Mouse (Mus musculus): ENCODE data around the gene Uqcrc2. TPM values are rescaled to one million over a fixed set of nuclear protein-coding genes. Genes with fewer than 3 reads are reported as not detected.
A peak's percentile ranks its signal among the peaks of the same experiment; 100 is the strongest.

Uqcrc2 gene
- 244 and 260 TPM in 2 replicates for polyA plus RNA-seq (2015; fragmentation: Nextera tagmentation; extraction: Ambion mirVana)

- under 1% methylated on average over 45 of the region's 45 CpGs for WGBS
- ATAC-seq = peak; percentile 99
- Histone ChIP-seq H3K36me3 (ENCODE audit: control insufficient read depth, insufficient read depth, low read length) (peaks cover 6% of the 10 kb centered on the region), H3K27me3 (replicated peaks; ENCODE audit: control insufficient read depth, insufficient read depth, low read length) (no peaks in the 10 kb centered on the region), H3K9me3 (ENCODE audit: control insufficient read depth, low read length) (no peaks in the 10 kb centered on the region), H3K4me2 (ENCODE audit: low read length) (peak within 1 kb of the TSS; percentile 88), H3K9ac (ENCODE audit: low read depth, low read length) (peak within 1 kb of the TSS; percentile 99), H3K27ac (ENCODE audit: low read depth, low read length) (peak within 1 kb of the TSS; percentile 93), H3K4me1 (ENCODE audit: control insufficient read depth, insufficient read depth, low read depth, low read length) (peaks cover 13% of the 10 kb centered on the region), H3K4me3 (ENCODE audit: low read length) (peak within 1 kb of the TSS; percentile 99)
These were observed at the start of gene Uqcrc2 for GRCm38 (mm10) chr7:120634711-120635361. Uqcrc2 (plus strand) TSS chr7:120635176.

GRCm38 (mm10) chr7:120597203-120597743 lies 37.7 kb upstream of the Uqcrc2 start:
- 81% methylated on average over 4 of the region's 4 CpGs for WGBS
- H3K4me2 ChIP-seq (ENCODE audit: low read length) = peak overlapping the region; percentile 77
- H3K9me3 ChIP-seq (ENCODE audit: control insufficient read depth, low read length) = no peaks in the 10 kb centered on the region
- peak overlapping the region; percentile 61 for H3K27ac ChIP-seq (ENCODE audit: low read depth, low read length)
- peak overlapping the region; percentile 47 for H3K4me3 ChIP-seq (ENCODE audit: low read length)
- H3K4me1 ChIP-seq (ENCODE audit: control insufficient read depth, insufficient read depth, low read depth, low read length) = no peaks in the 10 kb centered on the region; the same call in 1 of the 2 replicates
- ATAC-seq = peak; percentile 61
- H3K36me3 ChIP-seq (ENCODE audit: control insufficient read depth, insufficient read depth, low read length) = no peaks in the 10 kb centered on the region
- peak overlapping the region; percentile 76 for H3K9ac ChIP-seq (ENCODE audit: low read depth, low read length)
- no peaks in the 10 kb centered on the region for H3K27me3 ChIP-seq (replicated peaks; ENCODE audit: control insufficient read depth, insufficient read depth, low read length)

- Histone ChIP-seq H3K27me3 (replicated peaks; ENCODE audit: control insufficient read depth, insufficient read depth, low read length) (no peaks in the 10 kb centered on the region), H3K4me2 (ENCODE audit: low read length) (peak overlapping the region; percentile 77), H3K36me3 (ENCODE audit: control insufficient read depth, insufficient read depth, low read length) (no peaks in the 10 kb centered on the region), H3K9me3 (ENCODE audit: control insufficient read depth, low read length) (no peaks in the 10 kb centered on the region), H3K27ac (ENCODE audit: low read depth, low read length) (peak overlapping the region; percentile 61), H3K4me3 (ENCODE audit: low read length) (peak overlapping the region; percentile 47), H3K4me1 (ENCODE audit: control insufficient read depth, insufficient read depth, low read depth, low read length) (no peaks in the 10 kb centered on the region; the same call in 1 of the 2 replicates), H3K9ac (ENCODE audit: low read depth, low read length) (peak overlapping the region; percentile 76)
- peak; percentile 89 for ATAC-seq
- WGBS = 6% methylated on average over 40 of the region's 41 CpGs
These were observed 37.2 kb upstream of the Uqcrc2 start for GRCm38 (mm10) chr7:120597744-120598243.

- Histone ChIP-seq H3K4me3 (ENCODE audit: low read length) (peak overlapping the region; percentile 47), H3K9ac (ENCODE audit: low read depth, low read length) (no peak overlapping the region; the same call in 1 of the 2 replicates), H3K27ac (ENCODE audit: low read depth, low read length) (no peak overlapping the region; the same call in 1 of the 2 replicates), H3K36me3 (ENCODE audit: control insufficient read depth, insufficient read depth, low read length) (no peaks in the 10 kb centered on the region), H3K4me1 (ENCODE audit: control insufficient read depth, insufficient read depth, low read depth, low read length) (no peaks in the 10 kb centered on the region; the same call in 1 of the 2 replicates), H3K27me3 (replicated peaks; ENCODE audit: control insufficient read depth, insufficient read depth, low read length) (no peaks in the 10 kb centered on the region), H3K4me2 (ENCODE audit: low read length) (peak overlapping the region; percentile 77), H3K9me3 (ENCODE audit: control insufficient read depth, low read length) (no peaks in the 10 kb centered on the region)
- no peak for ATAC-seq
- 81% methylated on average over 7 of the region's 7 CpGs for WGBS
These were observed 36.6 kb upstream of the Uqcrc2 start for GRCm38 (mm10) chr7:120598355-120598754.

- H3K27ac ChIP-seq (ENCODE audit: low read depth, low read length) = no peak overlapping the region
- H3K9me3 ChIP-seq (ENCODE audit: control insufficient read depth, low read length) = no peaks in the 10 kb centered on the region
- H3K36me3 ChIP-seq (ENCODE audit: control insufficient read depth, insufficient read depth, low read length) = no peaks in the 10 kb centered on the region
- WGBS = 66% methylated on average over 8 of the region's 8 CpGs
- no peak for ATAC-seq
- no peak overlapping the region for H3K4me3 ChIP-seq (ENCODE audit: low read length)
- H3K4me2 ChIP-seq (ENCODE audit: low read length) = no peak overlapping the region
- H3K4me1 ChIP-seq (ENCODE audit: control insufficient read depth, insufficient read depth, low read depth, low read length) = no peaks in the 10 kb centered on the region
- H3K9ac ChIP-seq (ENCODE audit: low read depth, low read length) = no peak overlapping the region
- no peaks in the 10 kb centered on the region for H3K27me3 ChIP-seq (replicated peaks; ENCODE audit: control insufficient read depth, insufficient read depth, low read length)
These were observed 14.8 kb upstream of the Uqcrc2 start for GRCm38 (mm10) chr7:120620075-120620771.

- 87% methylated on average over 9 of the region's 9 CpGs for WGBS
- ATAC-seq = no peak
- Histone ChIP-seq H3K36me3 (ENCODE audit: control insufficient read depth, insufficient read depth, low read length) (no peaks in the 10 kb centered on the region), H3K9me3 (ENCODE audit: control insufficient read depth, low read length) (no peaks in the 10 kb centered on the region), H3K4me3 (ENCODE audit: low read length) (no peak overlapping the region), H3K4me2 (ENCODE audit: low read length) (no peak overlapping the region), H3K27me3 (replicated peaks; ENCODE audit: control insufficient read depth, insufficient read depth, low read length) (no peaks in the 10 kb centered on the region), H3K4me1 (ENCODE audit: control insufficient read depth, insufficient read depth, low read depth, low read length) (no peaks in the 10 kb centered on the region), H3K9ac (ENCODE audit: low read depth, low read length) (no peak overlapping the region), H3K27ac (ENCODE audit: low read depth, low read length) (no peak overlapping the region)
These were observed 14.1 kb upstream of the Uqcrc2 start for GRCm38 (mm10) chr7:120620841-120621240.

- Histone ChIP-seq H3K27me3 (replicated peaks; ENCODE audit: control insufficient read depth, insufficient read depth, low read length) (no peaks in the 10 kb centered on the region), H3K4me1 (ENCODE audit: control insufficient read depth, insufficient read depth, low read depth, low read length) (peaks cover 13% of the 10 kb centered on the region), H3K36me3 (ENCODE audit: control insufficient read depth, insufficient read depth, low read length) (no peaks in the 10 kb centered on the region), H3K9ac (ENCODE audit: low read depth, low read length) (no peak overlapping the region), H3K4me3 (ENCODE audit: low read length) (no peak overlapping the region), H3K4me2 (ENCODE audit: low read length) (no peak overlapping the region), H3K9me3 (ENCODE audit: control insufficient read depth, low read length) (no peaks in the 10 kb centered on the region), H3K27ac (ENCODE audit: low read depth, low read length) (no peak overlapping the region)
- no peak for ATAC-seq
- 55% methylated on average over 1 of the region's 1 CpGs for WGBS
These were observed 2.5 kb upstream of the Uqcrc2 start for GRCm38 (mm10) chr7:120632518-120632917.

GRCm38 (mm10) chr7:120634301-120634700 lies 675 bp upstream of the Uqcrc2 start:
- H3K9ac ChIP-seq (ENCODE audit: low read depth, low read length) = peak overlapping the region; percentile 99
- H3K9me3 ChIP-seq (ENCODE audit: control insufficient read depth, low read length) = no peaks in the 10 kb centered on the region
- peak overlapping the region; percentile 99 for H3K4me3 ChIP-seq (ENCODE audit: low read length)
- peak; percentile 9; the same call in 1 of the 2 replicates for ATAC-seq
- H3K4me2 ChIP-seq (ENCODE audit: low read length) = peak overlapping the region; percentile 59
- 7% methylated on average over 9 of the region's 9 CpGs for WGBS
- no peaks in the 10 kb centered on the region for H3K27me3 ChIP-seq (replicated peaks; ENCODE audit: control insufficient read depth, insufficient read depth, low read length)
- H3K27ac ChIP-seq (ENCODE audit: low read depth, low read length) = peak overlapping the region; percentile 93
- peaks cover 5% of the 10 kb centered on the region for H3K36me3 ChIP-seq (ENCODE audit: control insufficient read depth, insufficient read depth, low read length)
- peaks cover 13% of the 10 kb centered on the region for H3K4me1 ChIP-seq (ENCODE audit: control insufficient read depth, insufficient read depth, low read depth, low read length)

GRCm38 (mm10) chr7:120635362-120635781 lies 396 bp downstream of the Uqcrc2 start:
- ATAC-seq = peak; percentile 86
- Histone ChIP-seq H3K27me3 (replicated peaks; ENCODE audit: control insufficient read depth, insufficient read depth, low read length) (no peaks in the 10 kb centered on the region), H3K4me3 (ENCODE audit: low read length) (peak overlapping the region; percentile 99), H3K4me2 (ENCODE audit: low read length) (peak overlapping the region; percentile 88), H3K9me3 (ENCODE audit: control insufficient read depth, low read length) (no peaks in the 10 kb centered on the region), H3K27ac (ENCODE audit: low read depth, low read length) (peak overlapping the region; percentile 93), H3K4me1 (ENCODE audit: control insufficient read depth, insufficient read depth, low read depth, low read length) (peaks cover 13% of the 10 kb centered on the region), H3K36me3 (ENCODE audit: control insufficient read depth, insufficient read depth, low read length) (peaks cover 10% of the 10 kb centered on the region), H3K9ac (ENCODE audit: low read depth, low read length) (peak overlapping the region; percentile 99)
- WGBS = under 1% methylated on average over 32 of the region's 32 CpGs
